ENCODE assay signal across 7 mouse cellular contexts in genomic region chr2:125248256-125248655, GRCm38 (mm10). TPM values are rescaled to one million over a fixed set of nuclear protein-coding genes. Genes with fewer than 3 reads are reported as not detected.
DNase-seq lines count a peak whose midpoint lies in the region; ATAC-seq and TF ChIP-seq lines count a peak whose summit lies in the region.

No protein-coding gene starts in this region.

- peak overlapping the region; percentile 42 for H3K4me3 ChIP-seq in lung, adult 2 months (replicated peaks; ENCODE audit: extremely low read depth, low read depth, low read length)
- peak overlapping the region; percentile 72 for H3K4me3 ChIP-seq in embryonic fibroblast, embryonic 13.5 days (ENCODE audit: insufficient read depth, low read length)
- H3K4me3 ChIP-seq in intestine, embryonic 16.5 days (ENCODE audit: low read length) = peak overlapping the region; percentile 83
- peak overlapping the region; percentile 79 for H3K4me3 ChIP-seq in neural tube, embryonic 13.5 days

- 19% methylated on average over 8 of the region's 8 CpGs for WGBS in lung, adult 2 months
- WGBS in intestine, embryonic 16.5 days = 2% methylated on average over 8 of the region's 8 CpGs
- 2% methylated on average over 8 of the region's 8 CpGs for WGBS in neural tube, embryonic 13.5 days

- H3K27me3 ChIP-seq in intestine, embryonic 16.5 days (replicated peaks; ENCODE audit: control insufficient read depth, insufficient read depth, low read length) = no peaks in the 10 kb centered on the region
- no peaks in the 10 kb centered on the region for H3K27me3 ChIP-seq in neural tube, embryonic 13.5 days

- H3K9ac ChIP-seq in intestine, embryonic 16.5 days (ENCODE audit: low read depth, low read length) = peak overlapping the region; percentile 84
- peak overlapping the region; percentile 88 for H3K9ac ChIP-seq in neural tube, embryonic 13.5 days

- no peak for TF ChIP-seq CTCF in lung, adult 2 months (IDR thresholded peaks at IDR 0.05; ENCODE audit: insufficient read depth, low read length)
- TF ChIP-seq CTCF in embryonic fibroblast, embryonic 13.5 days (IDR thresholded peaks at IDR 0.05; ENCODE audit: borderline replicate concordance, insufficient read depth, low read length) = no peak

- DNase-seq in lung, adult 2 months = no peak
- no peak for DNase-seq in lung, postnatal 14 days
- DNase-seq in embryo, embryonic 10.5 days (ENCODE audit: low spot score) = no peak
- no peak for DNase-seq in T-cell, adult 2 months (ENCODE audit: low spot score)

- ATAC-seq in intestine, embryonic 16.5 days = no peak
- no peak for ATAC-seq in neural tube, embryonic 13.5 days (ENCODE audit: low read depth)

- no peak for TF ChIP-seq POLR2A in lung, adult 2 months (IDR thresholded peaks at IDR 0.05; ENCODE audit: borderline replicate concordance, extremely low read depth, low read depth, low read length)
- TF ChIP-seq POLR2A in embryonic fibroblast, embryonic 13.5 days (IDR thresholded peaks at IDR 0.05; ENCODE audit: low read depth, low read length) = no peak

- H3K4me2 ChIP-seq in intestine, embryonic 16.5 days (ENCODE audit: low read depth, low read length) = peak overlapping the region; percentile 84
- H3K4me2 ChIP-seq in neural tube, embryonic 13.5 days = peak overlapping the region; percentile 74

- H3K36me3 ChIP-seq in intestine, embryonic 16.5 days (ENCODE audit: control insufficient read depth, insufficient read depth, low read length) = peaks cover 2% of the 10 kb centered on the region; the same call in 1 of the 2 replicates
- H3K36me3 ChIP-seq in neural tube, embryonic 13.5 days = peaks cover 9% of the 10 kb centered on the region

- no peaks in the 10 kb centered on the region for H3K9me3 ChIP-seq in intestine, embryonic 16.5 days (ENCODE audit: control insufficient read depth, low read length)
- H3K9me3 ChIP-seq in neural tube, embryonic 13.5 days = no peaks in the 10 kb centered on the region

- H3K4me1 ChIP-seq in lung, adult 2 months (ENCODE audit: control insufficient read depth, insufficient read depth, low read length) = peaks cover 6% of the 10 kb centered on the region
- peaks cover 7% of the 10 kb centered on the region for H3K4me1 ChIP-seq in embryonic fibroblast, embryonic 13.5 days (ENCODE audit: control insufficient read depth, insufficient read depth, low read length)
- peaks cover 10% of the 10 kb centered on the region for H3K4me1 ChIP-seq in intestine, embryonic 16.5 days (ENCODE audit: control insufficient read depth, insufficient read depth, low read length)
- H3K4me1 ChIP-seq in neural tube, embryonic 13.5 days (replicated peaks) = peaks cover 22% of the 10 kb centered on the region

- H3K27ac ChIP-seq in embryonic fibroblast, embryonic 13.5 days (ENCODE audit: insufficient read depth, low read length) = peak overlapping the region; percentile 75
- peak overlapping the region; percentile 97 for H3K27ac ChIP-seq in intestine, embryonic 16.5 days (ENCODE audit: low read length)
- peak overlapping the region; percentile 91; the same call in 1 of the 2 replicates for H3K27ac ChIP-seq in neural tube, embryonic 13.5 days (replicated peaks)

RNA-seq across cellular contexts. Expression of gene Dut, which starts 1.3 kb away (rescaled TPM):
- 15.1 and 21.2 TPM in 2 replicates for polyA plus RNA-seq in lung, adult 2 months (2012; rRNA removed)
- polyA plus RNA-seq in embryonic fibroblast, embryonic 13.5 days (2011; ENCODE audit: insufficient read length, low read depth, missing spikeins) = 58.6 and 66.6 TPM in 2 replicates
- 95.2 and 110 TPM in 2 replicates for polyA plus RNA-seq in intestine, embryonic 16.5 days (2015; fragmentation: Nextera tagmentation; extraction: Ambion mirVana)
- 64.7 and 72.2 TPM in 2 replicates for polyA plus RNA-seq in neural tube, embryonic 13.5 days (2015; fragmentation: Nextera tagmentation; extraction: Ambion mirVana)
